Mouse (Mus musculus) spleen, adult 2 months (tissue): Measurements from ENCODE around the gene Sos2.

ENCODE experiments used
- CTCF ChIP-seq: fragments of 200-500 bp; IDR thresholded peaks from 2 replicates; pipeline ENCODE4 v1.5.1; 2011; ENCODE audit warnings: mild to moderate bottlenecking, inconsistent platforms; ENCODE audit not compliant: insufficient read depth, insufficient read length, insufficient replicate concordance; ENCODE audit errors: extremely low read depth
- POLR2A ChIP-seq: fragments of 200-500 bp; IDR thresholded peaks from 2 replicates; pipeline ENCODE4 v1.6.1; 2011; ENCODE audit warnings: low read depth, low read length, inconsistent platforms

- TF ChIP-seq CTCF (no peak), POLR2A (no peak)
These were observed 143.2 kb downstream of the Sos2 start for GRCm38 (mm10) chr12:69538362-69538950.
